In the genomic region with DNA sequence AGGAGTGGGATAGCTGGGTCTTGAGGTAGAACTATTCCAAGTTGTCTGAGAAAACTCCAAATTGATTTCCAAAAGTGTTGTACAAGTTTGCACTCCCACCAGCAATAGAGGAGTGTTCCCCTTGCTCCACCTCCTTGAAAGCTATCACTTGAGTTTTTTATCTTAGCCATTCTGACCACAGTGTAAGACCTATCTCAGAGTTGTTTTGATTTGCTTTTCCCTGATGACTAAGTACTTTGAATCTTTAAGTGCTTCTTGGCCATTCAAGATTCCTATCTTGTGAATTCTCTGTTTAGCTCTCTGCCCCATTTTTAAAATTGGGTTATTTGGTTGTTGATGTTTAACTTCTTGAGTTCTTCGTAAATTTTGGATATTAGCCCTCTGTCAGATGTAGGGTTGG, we compare ENCODE assay signal across 35 mouse cellular contexts.
"Had no signal": no experiment of that assay in that cellular context is flagged by ENCODE, and none has a peak within 500 bp of the region (broad histone marks: within the 10 kb centered on the region; RNA-seq: fewer than 3 reads in every experiment).

No protein-coding gene starts in this region.

- ATAC-seq: hindbrain, embryonic 16.5 days; hindbrain, postnatal 0 days; inflammation-experienced regulatory T-cells, adult 6 months; intestine, embryonic 15.5 days; intestine, embryonic 16.5 days; intestine, postnatal 0 days had no signal

- H3K27ac ChIP-seq: heart, embryonic 10.5 days; heart, embryonic 13.5 days; heart, embryonic 15.5 days; hindbrain, embryonic 10.5 days; hindbrain, embryonic 12.5 days; hindbrain, embryonic 13.5 days; hindbrain, embryonic 14.5 days; hindbrain, embryonic 15.5 days; hindbrain, postnatal 0 days; intestine, embryonic 15.5 days; kidney, embryonic 15.5 days; kidney, postnatal 0 days; layer of hippocampus, adult 2 months; left cerebral cortex, adult 2 months had no signal

- H3K4me3 ChIP-seq: heart, embryonic 10.5 days; heart, embryonic 12.5 days; heart, embryonic 13.5 days; heart, embryonic 15.5 days; hindbrain, embryonic 10.5 days; hindbrain, embryonic 12.5 days; hindbrain, embryonic 13.5 days; hindbrain, embryonic 15.5 days; intestine, embryonic 15.5 days; kidney, embryonic 15.5 days; layer of hippocampus, adult 2 months; left cerebral cortex, adult 2 months had no signal

- H3K9ac ChIP-seq: heart, embryonic 12.5 days; heart, embryonic 13.5 days; heart, embryonic 15.5 days; hindbrain, embryonic 12.5 days; hindbrain, embryonic 13.5 days; hindbrain, embryonic 14.5 days; hindbrain, embryonic 15.5 days; intestine, embryonic 15.5 days; kidney, embryonic 15.5 days had no signal

- DNase-seq: heart, postnatal 14 days; heart, postnatal 36 days; heart, postnatal 4 days; kidney, adult 11 months; kidney, adult 18-20 months; kidney, adult 2 months; kidney, adult 8-10 months; kidney, adult 9 months; kidney, postnatal 10 days; kidney, postnatal 14 days; kidney, postnatal 25 days; kidney, postnatal 36 days; kidney, postnatal 4 days; layer of hippocampus, adult 9-11 months; layer of hippocampus, postnatal 36 days had no signal

- H3K4me1 ChIP-seq: heart, embryonic 10.5 days; heart, embryonic 12.5 days; heart, embryonic 13.5 days; heart, embryonic 15.5 days; hindbrain, embryonic 10.5 days; hindbrain, embryonic 12.5 days; hindbrain, embryonic 13.5 days; hindbrain, embryonic 15.5 days; intestine, embryonic 15.5 days; kidney, embryonic 15.5 days had no signal

- H3K9me3 ChIP-seq: heart, embryonic 10.5 days; heart, embryonic 15.5 days; hindbrain, embryonic 13.5 days; hindbrain, embryonic 15.5 days; intestine, embryonic 15.5 days; kidney, embryonic 15.5 days had no signal

- H3K36me3 ChIP-seq: heart, embryonic 12.5 days; heart, embryonic 13.5 days; heart, embryonic 15.5 days; hindbrain, embryonic 10.5 days; hindbrain, embryonic 12.5 days; hindbrain, embryonic 13.5 days; hindbrain, embryonic 15.5 days; intestine, embryonic 15.5 days; kidney, embryonic 15.5 days had no signal

- H3K27me3 ChIP-seq: heart, embryonic 12.5 days; heart, embryonic 13.5 days; heart, embryonic 15.5 days; hindbrain, embryonic 12.5 days; hindbrain, embryonic 13.5 days; hindbrain, embryonic 15.5 days; intestine, embryonic 15.5 days; kidney, embryonic 15.5 days had no signal

- H3K4me2 ChIP-seq: heart, embryonic 11.5 days; heart, embryonic 12.5 days; heart, embryonic 13.5 days; heart, embryonic 15.5 days; hindbrain, embryonic 12.5 days; hindbrain, embryonic 13.5 days; hindbrain, embryonic 14.5 days; hindbrain, embryonic 15.5 days; intestine, embryonic 15.5 days; kidney, embryonic 15.5 days had no signal
